Mouse (Mus musculus) liver, embryonic 14.5 days (tissue): Measurements from ENCODE around the gene Susd4.

Source experiments
- CTCF ChIP-seq: IDR thresholded peaks from 2 replicates; pipeline ENCODE4 v1.5.1; 2016; ENCODE audit warnings: antibody characterized with exemption, low read depth, control low read depth
- EP300 ChIP-seq: IDR thresholded peaks from 2 replicates; pipeline ENCODE4 v1.6.1; 2016; ENCODE audit warnings: antibody characterized with exemption, low read depth

- TF ChIP-seq CTCF (no peak), EP300 (no peak)
Measured at GRCm38 (mm10) chr1:182944638-182945037, 181.0 kb downstream of the Susd4 start.
